Mouse (Mus musculus) mouse embryonic stem cell (cell line): ENCODE measurements around the gene Epn2.
"Not testable (repeated sequence)": the region's sequence is repeated elsewhere in the genome, so short reads cannot be mapped to it uniquely, and the experiment has no call there.

Experiments used
- in situ Hi-C, 2 experiments: fragments of 300-500 bp; cut with MboI; formaldehyde crosslinking; loops; 1 replicate in 1 of 2; 3 replicates in 1 of 2; pipeline ENCODE4 v1.14.3; 2019 to 2020; ENCODE audit warnings: low sequenced_read_pairs in 2 of 2, low pct_unique_long_range_greater_than_20kb in 1 of 2, mixed read lengths in 1 of 2; ENCODE audit not compliant: unreplicated experiment in 1 of 2

The Epn2 gene

DNA sequence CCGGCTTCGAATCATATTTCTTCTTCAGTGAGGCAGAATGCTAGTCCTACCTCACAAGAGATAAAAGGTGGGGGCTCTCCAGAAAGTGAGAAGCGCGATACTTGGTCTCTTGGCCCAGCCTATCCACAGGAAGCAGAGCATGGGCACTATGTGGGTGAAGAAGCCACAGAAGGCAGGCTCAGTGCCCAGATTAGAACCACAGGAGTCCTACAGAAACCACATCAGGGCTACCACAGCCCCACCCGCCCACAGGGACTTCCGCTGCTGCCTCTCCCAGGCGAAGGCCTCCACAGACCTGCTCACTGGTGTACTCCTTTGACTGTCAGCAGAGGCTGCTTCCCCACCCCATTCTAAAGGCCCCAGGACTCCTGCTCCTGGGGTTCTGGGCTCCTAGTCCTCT, 23.2 kb upstream of the Epn2 start:
- in situ Hi-C loops, result no loop called here

DNA sequence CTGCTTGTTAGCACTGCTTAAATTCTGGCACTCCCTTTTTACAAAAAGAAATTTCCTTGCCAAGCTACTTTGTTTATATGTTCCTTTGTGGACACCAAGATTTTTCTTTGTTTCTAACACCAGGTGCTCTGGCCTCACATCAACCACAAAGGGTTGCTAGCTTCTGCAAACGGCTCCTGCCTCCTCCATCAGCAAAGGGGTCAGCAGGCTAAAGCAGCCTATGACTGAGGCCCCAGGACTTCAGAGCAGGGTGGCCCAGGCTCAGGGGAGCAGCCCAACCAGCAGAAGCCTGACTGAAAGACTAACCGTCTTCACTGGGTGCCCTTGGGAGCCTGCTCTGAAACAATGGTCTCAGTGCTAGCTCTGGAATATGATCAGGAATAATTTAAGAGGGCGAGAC, 22.0 kb upstream of the Epn2 start:
- in situ Hi-C loops, result no loop called here

DNA sequence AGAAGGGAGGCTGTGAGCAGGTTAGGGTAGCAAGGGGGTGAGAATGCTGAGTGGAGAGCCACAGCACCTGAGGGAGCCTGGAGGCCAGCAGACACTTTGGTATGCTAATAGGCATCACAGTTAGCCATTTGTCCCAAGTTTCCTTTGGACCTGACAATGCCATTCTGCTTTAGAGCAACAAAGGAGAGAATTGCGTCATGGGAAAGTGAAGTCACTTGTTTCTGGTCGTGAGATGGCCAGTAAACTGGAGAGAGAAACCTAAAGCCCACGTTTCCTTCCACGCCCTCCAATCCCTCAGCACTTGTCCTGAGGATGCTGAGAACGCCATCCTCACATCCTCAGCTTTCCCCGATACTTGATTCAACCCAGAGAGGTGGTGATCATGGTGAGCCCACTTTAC, 18.9 kb upstream of the Epn2 start:
- in situ Hi-C loops, result no loop called here

GRCm38 (mm10) chr11:61597471-61597870, 18.0 kb upstream of the Epn2 start:
- in situ Hi-C loops, result no loop called here

- in situ Hi-C loops, result no loop called here
Measured at GRCm38 (mm10) chr11:61593069-61593468, 13.6 kb upstream of the Epn2 start.

GRCm38 (mm10) chr11:61592061-61592460, 12.6 kb upstream of the Epn2 start:
- in situ Hi-C loops, result no loop called here

DNA sequence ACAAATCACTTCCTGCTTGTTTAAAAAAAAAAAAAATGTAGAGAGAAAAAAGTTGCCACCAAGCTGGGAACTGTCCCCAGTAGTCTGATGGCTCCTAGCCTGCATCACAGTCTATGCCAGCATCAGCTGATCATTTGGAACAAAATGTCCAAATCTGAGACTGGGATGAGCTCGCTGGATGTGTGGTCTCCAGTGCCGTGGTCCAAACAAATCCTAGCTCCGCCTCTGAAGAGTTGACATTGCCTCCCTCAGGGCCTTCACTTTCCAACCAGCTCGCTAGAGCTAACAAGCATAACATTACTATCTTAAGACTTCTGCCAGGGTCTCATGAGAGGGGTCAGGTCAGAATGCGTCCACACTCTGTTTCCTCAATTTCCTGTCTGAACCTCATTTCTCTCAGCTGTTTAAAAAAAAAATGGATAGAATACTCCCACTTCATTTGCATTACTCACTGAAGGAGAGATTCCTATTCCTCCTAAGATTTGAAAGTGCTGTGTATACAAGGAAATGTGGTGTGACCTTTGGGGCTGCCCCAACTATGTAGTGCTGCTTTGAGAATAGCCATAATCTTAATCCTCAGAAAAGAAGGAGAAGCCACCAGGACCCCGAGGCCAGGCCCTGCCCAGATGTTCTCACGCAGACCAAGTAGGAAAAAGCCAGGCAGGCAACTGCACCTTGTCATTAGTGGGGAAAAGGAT, 11.2 kb upstream of the Epn2 start:
- in situ Hi-C loops, result no loop called here

DNA sequence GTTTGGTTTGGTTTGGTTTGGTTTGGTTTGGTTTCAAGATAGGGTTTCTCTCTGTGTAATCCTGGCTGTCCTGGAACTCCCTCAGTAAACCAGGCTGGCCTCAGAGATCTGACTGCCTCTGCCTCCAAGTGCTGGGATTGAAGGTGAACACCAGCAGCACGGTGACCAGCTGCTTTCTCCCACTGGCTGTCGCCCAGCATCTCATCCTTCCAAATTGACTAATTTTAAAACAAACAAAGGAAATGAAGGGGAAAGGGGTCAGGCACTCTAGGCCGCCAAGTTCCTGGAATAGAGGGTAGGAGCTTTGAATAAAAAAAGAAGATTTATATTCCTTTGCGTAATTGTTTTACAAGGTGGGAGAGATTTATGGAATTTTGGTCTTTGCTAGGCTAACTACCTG, 5.9 kb upstream of the Epn2 start:
- in situ Hi-C loops, result no loop called here

- in situ Hi-C loops, result no loop called here
Measured at GRCm38 (mm10) chr11:61584830-61585229, 5.3 kb upstream of the Epn2 start.

- in situ Hi-C loops, result no loop called here
Measured at GRCm38 (mm10) chr11:61584096-61584495, 4.6 kb upstream of the Epn2 start.

DNA sequence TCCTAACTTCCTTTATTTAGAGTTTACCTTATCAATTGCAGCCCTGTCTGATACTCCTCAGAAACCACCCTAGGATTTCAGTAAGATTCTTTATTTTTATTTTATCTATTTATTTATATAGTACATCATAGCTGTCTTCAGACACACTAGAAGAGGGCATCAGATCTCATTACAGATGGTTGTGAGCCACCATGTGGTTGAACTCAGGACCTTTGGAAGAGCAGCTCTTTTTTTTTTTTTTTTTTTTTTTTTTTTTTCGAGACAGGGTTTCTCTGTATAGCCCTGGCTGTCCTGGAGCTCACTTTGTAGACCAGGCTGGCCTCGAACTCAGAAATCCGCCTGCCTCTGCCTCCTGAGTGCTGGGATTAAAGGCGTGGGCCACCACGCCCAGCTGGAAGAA, 3.3 kb upstream of the Epn2 start:
- in situ Hi-C loops, result not testable (repeated sequence)

DNA sequence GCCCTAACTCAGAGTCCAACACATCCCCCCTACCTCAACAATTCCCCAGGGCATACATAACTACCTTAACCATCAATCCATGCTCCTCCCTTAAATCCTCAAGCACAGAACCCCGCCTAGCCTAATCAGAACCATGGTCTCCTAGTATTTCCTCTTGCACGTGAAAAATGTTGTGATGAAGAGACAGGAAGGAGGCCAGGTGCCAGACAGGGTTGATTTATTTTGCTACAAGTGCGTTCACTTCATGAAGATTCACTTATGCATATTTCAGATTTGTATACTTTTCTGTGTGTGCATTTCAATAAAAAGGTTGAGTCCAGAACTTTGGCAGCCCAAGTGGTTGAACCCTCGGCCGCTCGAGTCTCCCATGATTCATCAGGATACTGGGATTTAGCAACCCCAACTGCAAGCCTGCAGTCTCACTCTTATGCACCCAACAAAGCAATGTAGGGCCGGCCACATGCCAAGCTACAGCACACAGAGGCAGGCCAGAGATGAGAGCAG, 443 bp upstream of the Epn2 start:
- in situ Hi-C loops, result no loop called here

DNA sequence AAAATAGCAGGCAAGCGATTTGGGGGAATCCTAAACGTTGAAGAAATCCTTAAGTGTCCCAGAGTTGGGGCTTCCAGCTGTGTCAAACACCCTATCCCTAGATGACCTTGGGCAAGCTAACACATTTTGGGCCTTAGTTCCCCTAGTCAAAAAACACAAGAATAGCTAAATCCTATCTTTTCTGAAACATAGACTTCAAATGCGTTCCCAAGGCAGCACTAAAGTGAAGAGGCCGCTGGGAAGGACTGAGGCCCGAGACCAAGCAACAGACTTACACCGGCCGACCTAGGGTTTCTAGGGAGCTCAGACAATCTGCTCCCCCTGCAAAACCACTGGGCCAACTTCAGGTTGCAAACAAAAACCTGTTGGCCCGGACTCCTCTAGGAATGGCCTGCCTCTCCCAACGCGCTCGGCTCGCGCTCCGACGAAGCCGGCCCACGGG, 925 bp downstream of the Epn2 start:
- in situ Hi-C loops, result no loop called here

DNA sequence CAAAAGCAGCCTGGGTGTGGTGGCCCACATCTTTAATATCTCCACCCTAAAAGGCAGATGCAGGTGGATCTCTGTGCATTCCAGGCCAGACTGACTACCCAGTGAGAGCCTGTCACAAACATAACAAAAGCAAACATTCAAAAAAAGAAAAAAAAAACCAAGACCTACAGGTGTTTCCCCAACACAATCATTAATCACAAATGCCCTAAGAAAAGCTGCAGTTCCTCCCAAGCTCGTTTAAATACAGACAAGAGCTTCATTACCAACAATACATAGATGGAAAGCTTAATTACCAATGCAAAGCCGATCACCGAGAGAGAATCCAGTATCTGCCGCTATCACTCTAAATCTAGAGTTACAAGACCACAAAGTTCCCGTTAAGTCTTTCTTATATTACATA, 1.5 kb downstream of the Epn2 start:
- in situ Hi-C loops, result no loop called here

- in situ Hi-C loops, result no loop called here
Measured at GRCm38 (mm10) chr11:61577349-61577748, 2.1 kb downstream of the Epn2 start.

- in situ Hi-C loops, result no loop called here
Measured at GRCm38 (mm10) chr11:61573266-61573665, 6.2 kb downstream of the Epn2 start.

- in situ Hi-C loops, result no loop called here
Measured at GRCm38 (mm10) chr11:61571225-61571624, 8.3 kb downstream of the Epn2 start.

- in situ Hi-C loops, result no loop called here
Measured at GRCm38 (mm10) chr11:61569671-61570070, 9.8 kb downstream of the Epn2 start.

- in situ Hi-C loops, result no loop called here
Measured at GRCm38 (mm10) chr11:61564566-61564965, 14.9 kb downstream of the Epn2 start.

GRCm38 (mm10) chr11:61563939-61564338, 15.5 kb downstream of the Epn2 start:
- in situ Hi-C loops, result no loop called here

DNA sequence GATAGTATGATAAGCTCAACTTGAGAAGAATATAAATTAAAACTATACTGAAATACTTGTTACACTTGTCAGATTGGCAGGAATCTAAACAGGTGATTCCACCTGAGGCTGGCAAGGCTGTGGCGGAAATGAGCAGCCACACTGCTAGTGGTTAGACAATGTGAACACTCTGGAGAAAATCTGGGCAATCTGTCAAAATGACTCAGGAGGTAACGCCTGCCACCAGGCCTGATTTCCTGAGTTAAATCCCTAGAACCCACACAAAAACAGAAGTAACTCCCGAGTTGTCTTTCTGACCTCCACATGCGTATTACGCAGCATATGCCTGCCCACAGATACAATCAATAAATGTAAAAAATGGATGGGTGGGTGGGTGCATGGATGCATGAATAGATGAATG, 17.1 kb downstream of the Epn2 start:
- in situ Hi-C loops, result no loop called here
